20 mouse cellular contexts compared by ENCODE assay signal in genomic region chrX:134882334-134882733, GRCm38 (mm10).
DNase-seq lines count a peak whose midpoint lies in the region; ATAC-seq lines count a peak whose summit lies in the region.
"Had no signal": no experiment of that assay in that cellular context is flagged by ENCODE, and none has a peak within 500 bp of the region (broad histone marks: within the 10 kb centered on the region; RNA-seq: fewer than 3 reads in every experiment).

No protein-coding gene starts in this region.

- peak overlapping the region; percentile 12 to 39; a peak in 1 of 4 replicates for H3K27ac ChIP-seq in heart, embryonic 14.5 days (replicated peaks in 1 of 2; ENCODE audit: control insufficient read depth in 1 of 2, insufficient read depth in 1 of 2, low read depth in 2 of 2, low read length in 2 of 2)
- H3K27ac ChIP-seq in intestine, embryonic 15.5 days: no peak overlapping the region; the same call in 1 of the 2 replicates
- H3K27ac ChIP-seq in stomach, embryonic 15.5 days: peak overlapping the region; percentile 69
- H3K27ac ChIP-seq: forebrain, embryonic 13.5 days; hindbrain, embryonic 15.5 days; liver, embryonic 15.5 days; midbrain, embryonic 15.5 days had no signal

- no peak for DNase-seq in heart, postnatal 14 days
- peak; percentile 37 for DNase-seq in NIH3T3 (ENCODE audit: low read depth)
- DNase-seq in kidney, postnatal 4 days: no peak
- DNase-seq in neural tube, embryonic 10.5 days (ENCODE audit: extremely low spot score, low spot score): no peak
- DNase-seq: B cell, adult 2 months; cerebellum, adult 2 months; cerebellum, postnatal 36 days; gastrocnemius, postnatal 25 days; heart, postnatal 36 days; lung, postnatal 14 days; thymus, postnatal 4 days had no signal

- no peak overlapping the region for H3K4me2 ChIP-seq in heart, embryonic 14.5 days (ENCODE audit: low read length)
- no peak overlapping the region for H3K4me2 ChIP-seq in intestine, embryonic 15.5 days (replicated peaks)
- H3K4me2 ChIP-seq in stomach, embryonic 15.5 days: peak overlapping the region; percentile 35; the same call in 1 of the 2 replicates
- H3K4me2 ChIP-seq: forebrain, embryonic 13.5 days; hindbrain, embryonic 15.5 days; liver, embryonic 15.5 days; midbrain, embryonic 15.5 days had no signal

- H3K9ac ChIP-seq in heart, embryonic 14.5 days (ENCODE audit: low read length): no peak overlapping the region
- H3K9ac ChIP-seq in intestine, embryonic 15.5 days: no peak overlapping the region
- H3K9ac ChIP-seq in stomach, embryonic 15.5 days: no peak overlapping the region
- H3K9ac ChIP-seq: forebrain, embryonic 13.5 days; hindbrain, embryonic 15.5 days; liver, embryonic 15.5 days; midbrain, embryonic 15.5 days had no signal

- H3K36me3 ChIP-seq in heart, embryonic 14.5 days (ENCODE audit: control insufficient read depth, insufficient read depth, low read length): no peaks in the 10 kb centered on the region
- no peaks in the 10 kb centered on the region for H3K36me3 ChIP-seq in intestine, embryonic 15.5 days
- H3K36me3 ChIP-seq in stomach, embryonic 15.5 days: no peaks in the 10 kb centered on the region
- H3K36me3 ChIP-seq: hindbrain, embryonic 15.5 days; liver, embryonic 15.5 days; midbrain, embryonic 15.5 days had no signal

- WGBS in heart, embryonic 14.5 days: 69% methylated on average over 5 of the region's 5 CpGs
- WGBS in intestine, embryonic 15.5 days: 59% methylated on average over 5 of the region's 5 CpGs
- WGBS in stomach, embryonic 15.5 days: 45% methylated on average over 5 of the region's 5 CpGs

- ATAC-seq in heart, embryonic 14.5 days (ENCODE audit: insufficient number of reproducible peaks, insufficient read depth, low FRiP score, low read depth): no peak
- 0 out of 2 replicates have a peak, but pooled peaks have one; percentile 20 for ATAC-seq in intestine, embryonic 15.5 days
- no peak; the same call in 1 of the 2 replicates for ATAC-seq in stomach, embryonic 15.5 days (ENCODE audit: insufficient read depth, low FRiP score, low read depth)
- ATAC-seq: forebrain, embryonic 13.5 days; midbrain, embryonic 15.5 days had no signal

- no peaks in the 10 kb centered on the region for H3K4me1 ChIP-seq in heart, embryonic 14.5 days (ENCODE audit: control insufficient read depth in 2 of 2, insufficient read depth in 2 of 2, low read length in 2 of 2)
- no peaks in the 10 kb centered on the region for H3K4me1 ChIP-seq in intestine, embryonic 15.5 days (replicated peaks)
- H3K4me1 ChIP-seq in stomach, embryonic 15.5 days: no peaks in the 10 kb centered on the region
- H3K4me1 ChIP-seq: forebrain, embryonic 13.5 days; hindbrain, embryonic 15.5 days; liver, embryonic 15.5 days; midbrain, embryonic 15.5 days had no signal

- no peak overlapping the region for H3K4me3 ChIP-seq in heart, embryonic 14.5 days (ENCODE audit: control insufficient read depth in 1 of 2, insufficient read depth in 1 of 2, low read depth in 1 of 2, low read length in 2 of 2)
- no peak overlapping the region for H3K4me3 ChIP-seq in intestine, embryonic 15.5 days (replicated peaks)
- no peak overlapping the region for H3K4me3 ChIP-seq in stomach, embryonic 15.5 days (replicated peaks)
- H3K4me3 ChIP-seq: erythroblast, embryonic 14.5 days; forebrain, embryonic 13.5 days; hindbrain, embryonic 15.5 days; liver, embryonic 15.5 days; megakaryocyte, embryonic 14.5 days; midbrain, embryonic 15.5 days had no signal

- no peaks in the 10 kb centered on the region for H3K9me3 ChIP-seq in heart, embryonic 14.5 days (ENCODE audit: control insufficient read depth, low read length)
- no peaks in the 10 kb centered on the region for H3K9me3 ChIP-seq in intestine, embryonic 15.5 days
- no peaks in the 10 kb centered on the region for H3K9me3 ChIP-seq in stomach, embryonic 15.5 days
- H3K9me3 ChIP-seq: forebrain, embryonic 13.5 days; hindbrain, embryonic 15.5 days; liver, embryonic 15.5 days; megakaryocyte, embryonic 14.5 days; midbrain, embryonic 15.5 days had no signal

- H3K27me3 ChIP-seq in heart, embryonic 14.5 days (ENCODE audit: control insufficient read depth, insufficient read depth, low read length): no peaks in the 10 kb centered on the region
- no peaks in the 10 kb centered on the region for H3K27me3 ChIP-seq in intestine, embryonic 15.5 days (replicated peaks)
- H3K27me3 ChIP-seq in stomach, embryonic 15.5 days (replicated peaks): no peaks in the 10 kb centered on the region
- H3K27me3 ChIP-seq: forebrain, embryonic 13.5 days; liver, embryonic 15.5 days; megakaryocyte, embryonic 14.5 days; midbrain, embryonic 15.5 days had no signal

- intact Hi-C loops in heart, postnatal 14 days (cut with DNase I): no loop called here
